Mouse (Mus musculus): ENCODE results near the gene Synm.

Synm gene

DNA sequence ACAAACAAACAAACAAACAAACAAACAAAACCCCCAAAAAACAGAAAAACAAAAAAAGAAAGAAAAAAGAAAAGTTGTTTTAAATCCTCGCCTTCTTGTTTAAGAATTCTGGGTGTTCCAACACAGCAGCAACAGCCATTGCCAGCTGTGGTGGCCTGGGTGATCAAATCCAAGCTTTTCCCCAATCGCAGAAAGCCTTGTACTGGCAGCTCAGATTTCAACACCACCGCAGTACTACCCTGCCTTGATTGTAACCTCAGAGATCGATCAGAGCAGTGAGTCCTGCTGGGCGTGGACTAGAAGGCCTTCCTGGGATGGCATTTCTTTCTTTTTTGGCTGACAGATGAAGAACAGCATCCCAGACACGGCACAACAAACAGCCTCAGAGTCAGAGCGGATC, 63.6 kb downstream of the Synm start:
- no peak for DNase-seq

DNA sequence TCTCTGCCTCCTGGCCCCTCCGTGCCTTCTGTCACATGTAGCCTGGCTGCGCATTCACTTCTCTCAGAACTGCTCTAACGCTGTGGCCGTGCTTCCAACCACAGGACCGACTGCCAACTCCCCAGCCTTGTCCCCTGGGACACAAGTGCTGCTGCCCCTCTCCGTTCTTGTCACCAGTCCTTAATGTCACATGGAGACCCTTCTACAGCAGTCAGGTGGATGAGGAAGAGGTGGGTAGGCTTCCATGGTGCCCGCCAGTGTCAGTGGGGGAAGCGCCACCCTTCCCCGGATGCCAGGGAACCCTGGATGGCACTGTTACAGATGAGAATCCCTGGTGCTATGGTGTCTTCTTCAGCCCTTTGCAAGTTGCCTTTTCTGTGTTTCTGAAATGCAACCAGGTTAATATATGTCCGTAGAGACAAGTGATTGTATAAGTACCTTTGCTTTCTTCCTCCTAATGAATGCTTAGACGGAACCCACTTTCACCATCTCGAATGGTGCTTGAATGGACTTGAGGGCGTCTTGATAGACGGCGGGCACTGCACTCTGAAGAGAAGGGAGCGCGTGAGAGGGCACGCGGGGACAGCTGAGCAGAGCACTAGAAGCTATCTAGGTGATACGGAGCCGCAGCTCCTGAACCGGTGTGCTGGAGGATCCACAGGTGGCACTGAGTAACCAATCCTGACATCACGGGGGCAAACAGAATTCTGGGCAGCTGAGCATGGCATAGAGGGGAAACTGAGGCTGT, 66.6 kb downstream of the Synm start:
- DNase-seq, result no peak

DNA sequence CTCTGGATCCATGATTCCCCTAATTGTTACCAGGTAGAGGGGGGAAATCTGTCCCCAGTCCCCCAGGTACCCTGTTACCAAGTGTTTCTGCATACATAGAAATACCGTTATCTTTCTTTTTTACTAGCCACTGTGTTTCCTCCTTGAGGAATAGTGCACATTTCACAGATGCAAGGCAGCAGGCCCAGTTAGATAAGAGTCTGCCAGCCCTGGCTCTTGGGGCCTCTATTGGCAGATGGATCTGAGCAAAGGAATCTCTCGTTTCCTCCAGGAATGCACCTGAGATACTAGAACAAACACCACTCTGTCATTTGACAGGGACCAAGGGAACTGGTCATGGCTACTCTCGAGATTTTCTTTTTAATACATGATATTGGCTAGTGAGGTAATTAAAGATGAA, 67.4 kb downstream of the Synm start:
- DNase-seq, result no peak

- DNase-seq, result no peak
Measured at GRCm38 (mm10) chr7:67691036-67691435, 68.5 kb downstream of the Synm start.

DNA sequence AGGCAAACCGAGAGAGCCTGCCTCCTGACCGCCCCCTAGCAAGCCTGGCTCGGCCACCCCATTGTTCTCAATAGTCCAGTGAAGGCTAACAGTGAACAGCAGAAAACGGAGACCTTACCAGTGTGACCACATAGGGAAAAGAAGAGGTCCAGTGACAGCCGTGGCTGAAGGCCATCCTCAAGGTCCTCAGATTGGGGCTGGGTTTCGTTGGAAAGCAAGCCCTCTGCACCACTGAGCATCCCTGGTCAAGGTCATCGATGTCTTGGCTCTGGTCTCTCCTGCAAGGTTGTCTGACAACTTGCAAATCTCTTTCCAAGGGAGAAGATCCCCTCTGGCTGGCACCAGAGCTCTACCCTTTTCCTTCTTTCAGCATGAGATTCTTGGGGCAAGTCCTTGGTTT, 69.7 kb downstream of the Synm start:
- DNase-seq, result no peak

DNA sequence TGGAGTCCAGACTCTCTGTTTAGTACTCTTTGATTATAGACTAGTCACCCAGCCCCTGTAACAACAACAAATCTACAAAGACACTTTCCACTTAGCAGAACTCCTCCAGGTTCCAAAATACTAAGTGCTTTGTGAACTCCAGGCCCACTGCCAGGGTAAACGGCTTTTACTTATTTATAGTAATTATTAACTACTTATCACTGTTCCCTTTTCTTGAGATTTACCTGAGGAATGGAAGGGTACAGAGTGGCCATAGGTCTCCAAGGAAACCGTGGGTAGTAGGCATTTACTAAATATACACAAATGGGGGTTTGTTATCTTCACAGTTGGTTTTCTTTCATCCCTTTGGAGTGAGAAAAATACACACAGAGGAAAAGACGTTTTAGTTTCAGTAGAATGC, 71.3 kb downstream of the Synm start:
- no peak for DNase-seq

GRCm38 (mm10) chr7:67686545-67686944, 73.0 kb downstream of the Synm start:
- DNase-seq, result no peak

- no peak for DNase-seq
Measured at GRCm38 (mm10) chr7:67683006-67683405, 76.5 kb downstream of the Synm start.

DNA sequence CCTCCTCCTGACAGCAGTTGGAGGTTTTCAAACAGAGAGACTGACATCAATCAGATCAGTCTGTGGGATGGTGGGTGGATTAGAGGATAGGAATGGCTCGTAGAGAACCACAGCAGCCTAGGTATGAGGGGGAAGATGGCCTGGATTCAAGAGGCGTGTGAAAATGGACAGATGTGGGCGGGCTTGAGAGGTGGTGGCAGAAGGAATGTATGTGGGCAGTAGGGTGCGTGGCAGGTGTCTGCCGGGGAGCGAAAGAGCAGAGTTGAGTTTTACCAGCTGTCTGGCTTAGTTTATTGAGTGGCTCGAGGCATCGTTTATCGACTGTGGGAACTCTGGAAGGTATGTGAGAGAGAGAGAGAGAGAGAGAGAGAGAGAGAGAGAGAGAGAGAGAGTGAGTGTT, 78.5 kb downstream of the Synm start:
- no peak for DNase-seq
